22 mouse cellular contexts compared by ENCODE assay signal in the genomic region with DNA sequence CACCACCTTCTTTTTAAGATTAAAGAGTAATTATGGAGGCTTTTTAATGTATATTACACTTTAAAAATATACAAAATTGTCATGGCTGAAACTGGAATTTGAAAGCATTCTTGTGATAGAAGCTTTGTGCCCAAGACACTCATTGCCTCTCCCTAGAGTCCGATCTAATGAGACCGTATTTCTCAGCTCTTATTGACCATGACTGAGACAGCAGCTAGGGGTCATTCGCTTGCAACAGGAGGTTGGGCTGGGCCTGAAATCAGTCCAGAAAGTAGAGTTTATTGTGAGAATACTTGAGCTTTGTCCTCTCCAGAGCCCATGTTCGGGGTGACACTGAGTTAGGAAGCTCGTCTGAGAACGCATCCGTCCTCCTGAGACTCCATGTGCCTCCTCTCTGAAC.
DNase-seq lines count a peak whose midpoint lies in the region; ATAC-seq and TF ChIP-seq lines count a peak whose summit lies in the region.
"Had no signal": no experiment of that assay in that cellular context is flagged by ENCODE, and none has a peak within 500 bp of the region (broad histone marks: within the 10 kb centered on the region; RNA-seq: fewer than 3 reads in every experiment).

No protein-coding gene starts in this region.

- H3K4me3 ChIP-seq in kidney, embryonic 14.5 days (ENCODE audit: low read length): no peak overlapping the region
- no peak overlapping the region for H3K4me3 ChIP-seq in brown adipose tissue, adult 24 weeks (ENCODE audit: insufficient read depth, low read depth, low read length)
- no peak overlapping the region for H3K4me3 ChIP-seq in embryonic fibroblast, embryonic 13.5 days (ENCODE audit: insufficient read depth, low read length)
- H3K4me3 ChIP-seq: embryonic facial prominence, embryonic 13.5 days; heart, adult 2 months; heart, embryonic 10.5 days; hindbrain, embryonic 12.5 days; hindbrain, embryonic 15.5 days had no signal

- H3K9ac ChIP-seq in kidney, embryonic 14.5 days (ENCODE audit: low read depth, low read length): no peak overlapping the region
- H3K9ac ChIP-seq: embryonic facial prominence, embryonic 13.5 days; hindbrain, embryonic 12.5 days; hindbrain, embryonic 15.5 days had no signal

- no peaks in the 10 kb centered on the region for H3K27me3 ChIP-seq in kidney, embryonic 14.5 days (ENCODE audit: control insufficient read depth, insufficient read depth, low read length)
- H3K27me3 ChIP-seq: embryonic facial prominence, embryonic 13.5 days; hindbrain, embryonic 12.5 days; hindbrain, embryonic 15.5 days had no signal

- ATAC-seq in kidney, embryonic 14.5 days (ENCODE audit: low FRiP score, low TSS enrichment): peak; percentile 57; the same call in 1 of the 2 replicates
- ATAC-seq: activated CD4-positive, CD25-positive, alpha-beta regulatory T cell, adult 4 months; forebrain, embryonic 14.5 days; intestine, postnatal 0 days had no signal

- no peak for TF ChIP-seq CTCF in embryonic fibroblast, embryonic 13.5 days (IDR thresholded peaks at IDR 0.05; ENCODE audit: borderline replicate concordance, insufficient read depth, low read length)

- H3K36me3 ChIP-seq in kidney, embryonic 14.5 days (ENCODE audit: control insufficient read depth, insufficient read depth, low read length): no peaks in the 10 kb centered on the region
- H3K36me3 ChIP-seq: embryonic facial prominence, embryonic 13.5 days; heart, embryonic 10.5 days; hindbrain, embryonic 12.5 days; hindbrain, embryonic 15.5 days had no signal

- peaks cover 5% of the 10 kb centered on the region; the same call in 1 of the 2 replicates for H3K4me1 ChIP-seq in kidney, embryonic 14.5 days (ENCODE audit: control insufficient read depth, insufficient read depth, low read length)
- peaks cover 8% of the 10 kb centered on the region for H3K4me1 ChIP-seq in brown adipose tissue, adult 24 weeks (ENCODE audit: control insufficient read depth, insufficient read depth, insufficient read length, low read length)
- peaks cover 7% of the 10 kb centered on the region for H3K4me1 ChIP-seq in embryonic fibroblast, embryonic 13.5 days (ENCODE audit: control insufficient read depth, insufficient read depth, low read length)
- H3K4me1 ChIP-seq: hindbrain, embryonic 15.5 days had no signal

- peak; percentile 48 for DNase-seq in embryo, embryonic 10 days (ENCODE audit: low spot score)
- DNase-seq in embryo, embryonic 9.5 days (ENCODE audit: extremely low spot score): no peak
- no peak for DNase-seq in kidney, adult 11 months
- DNase-seq in cerebellum, adult 9-10 months: no peak
- no peak for DNase-seq in adrenal gland, postnatal 4 days (ENCODE audit: low spot score in 2 of 2)
- DNase-seq: adrenal gland, postnatal 10 days; adrenal gland, postnatal 36 days; cerebellum, adult 11-12 months; cerebellum, adult 8-10 months; cerebellum, postnatal 14 days; gastrocnemius, postnatal 25 days; heart, adult 2 months had no signal

- no peak overlapping the region for H3K27ac ChIP-seq in kidney, embryonic 14.5 days (ENCODE audit: low read depth, low read length)
- H3K27ac ChIP-seq in brown adipose tissue, adult 24 weeks (replicated peaks; ENCODE audit: low read depth, low read length): peak overlapping the region; percentile 77
- H3K27ac ChIP-seq in embryonic fibroblast, embryonic 13.5 days (ENCODE audit: insufficient read depth, low read length): peak overlapping the region; percentile 25; the same call in 1 of the 2 replicates
- H3K27ac ChIP-seq: embryonic facial prominence, embryonic 13.5 days; heart, adult 2 months; heart, embryonic 10.5 days; hindbrain, embryonic 12.5 days; hindbrain, embryonic 15.5 days had no signal

- H3K9me3 ChIP-seq in kidney, embryonic 14.5 days (ENCODE audit: control insufficient read depth, low read length): no peaks in the 10 kb centered on the region
- H3K9me3 ChIP-seq: embryonic facial prominence, embryonic 13.5 days; heart, embryonic 10.5 days; hindbrain, embryonic 12.5 days; hindbrain, embryonic 15.5 days had no signal

- TF ChIP-seq POLR2A in embryonic fibroblast, embryonic 13.5 days (IDR thresholded peaks at IDR 0.05; ENCODE audit: low read depth, low read length): no peak

- no peak overlapping the region for H3K4me2 ChIP-seq in kidney, embryonic 14.5 days (replicated peaks; ENCODE audit: low read depth, low read length)
- H3K4me2 ChIP-seq: embryonic facial prominence, embryonic 13.5 days; hindbrain, embryonic 12.5 days; hindbrain, embryonic 15.5 days had no signal

- 39% methylated on average over 7 of the region's 7 CpGs for WGBS in kidney, embryonic 14.5 days
